Mouse (Mus musculus): Measurements from ENCODE around the gene Rbm14.
"Not testable (repeated sequence)": the region's sequence is repeated elsewhere in the genome, so short reads cannot be mapped to it uniquely, and the experiment has no call there.

Gene Rbm14

GRCm38 (mm10) chr19:4817182-4817835 is 5.9 kb upstream of the Rbm14 start:
- intact Hi-C loops (cut with DNase I) = no loop called here

- intact Hi-C loops (cut with DNase I) = no loop called here
Measured at GRCm38 (mm10) chr19:4813015-4813414, 1.6 kb upstream of the Rbm14 start.

GRCm38 (mm10) chr19:4812334-4812949 is 1.0 kb upstream of the Rbm14 start:
- intact Hi-C loops (cut with DNase I) = not testable (repeated sequence)

GRCm38 (mm10) chr19:4811909-4812242 is 442 bp upstream of the Rbm14 start:
- intact Hi-C loops (cut with DNase I) = no loop called here

- intact Hi-C loops (cut with DNase I) = no loop called here
Measured at GRCm38 (mm10) chr19:4810746-4811062, 730 bp downstream of the Rbm14 start.

GRCm38 (mm10) chr19:4810309-4810708 is 1.1 kb downstream of the Rbm14 start:
- intact Hi-C loops (cut with DNase I) = no loop called here

- intact Hi-C loops (cut with DNase I) = no loop called here
Measured at GRCm38 (mm10) chr19:4803283-4803682, 8.2 kb downstream of the Rbm14 start.

- intact Hi-C loops (cut with DNase I) = no loop called here
Measured at GRCm38 (mm10) chr19:4802691-4803091, 8.7 kb downstream of the Rbm14 start.

GRCm38 (mm10) chr19:4799083-4799482 is 12.4 kb downstream of the Rbm14 start:
- intact Hi-C loops (cut with DNase I) = no loop called here

GRCm38 (mm10) chr19:4797846-4798245 is 13.6 kb downstream of the Rbm14 start:
- intact Hi-C loops (cut with DNase I) = no loop called here

GRCm38 (mm10) chr19:4795929-4796328 is 15.5 kb downstream of the Rbm14 start:
- intact Hi-C loops (cut with DNase I) = no loop called here

- intact Hi-C loops (cut with DNase I) = no loop called here
Measured at GRCm38 (mm10) chr19:4793831-4794422, 17.5 kb downstream of the Rbm14 start, which contains the start of gene Rbm4. Gene Rbm4 (minus strand): TSS chr19:4793901.

- intact Hi-C loops (cut with DNase I) = no loop called here
Measured at GRCm38 (mm10) chr19:4793281-4793830, 18.1 kb downstream of the Rbm14 start.

- intact Hi-C loops (cut with DNase I) = no loop called here
Measured at GRCm38 (mm10) chr19:4786313-4786712, 25.1 kb downstream of the Rbm14 start.

- intact Hi-C loops (cut with DNase I) = no loop called here
Measured at GRCm38 (mm10) chr19:4785206-4785605, 26.2 kb downstream of the Rbm14 start.

- intact Hi-C loops (cut with DNase I) = no loop called here
Measured at GRCm38 (mm10) chr19:4782891-4783290, 28.5 kb downstream of the Rbm14 start.

- intact Hi-C loops (cut with DNase I) = no loop called here
Measured at GRCm38 (mm10) chr19:4772785-4773184, 38.6 kb downstream of the Rbm14 start.

GRCm38 (mm10) chr19:4767507-4768148 is 43.8 kb downstream of the Rbm14 start:
- intact Hi-C loops (cut with DNase I) = no loop called here

GRCm38 (mm10) chr19:4762876-4763275 is 48.6 kb downstream of the Rbm14 start:
- intact Hi-C loops (cut with DNase I) = no loop called here

- intact Hi-C loops (cut with DNase I) = not testable (repeated sequence)
Measured at GRCm38 (mm10) chr19:4760544-4760943, 50.9 kb downstream of the Rbm14 start.

- intact Hi-C loops (cut with DNase I) = no loop called here
Measured at GRCm38 (mm10) chr19:4756921-4757320, 54.5 kb downstream of the Rbm14 start.

Data from adrenal gland (tissue).